Mouse (Mus musculus) cerebellum, postnatal 36 days (tissue): ENCODE data around the gene Eif2d.
"Not testable (repeated sequence)": the region's sequence is repeated elsewhere in the genome, so short reads cannot be mapped to it uniquely, and the experiment has no call there.

Experiments
- DNase-seq, 2 experiments: peaks; one replicate each; pipeline ENCODE4 v3.0.0; 2021 to 2022; ENCODE audit warnings: mixed read lengths in 2 of 2

Eif2d gene

DNA sequence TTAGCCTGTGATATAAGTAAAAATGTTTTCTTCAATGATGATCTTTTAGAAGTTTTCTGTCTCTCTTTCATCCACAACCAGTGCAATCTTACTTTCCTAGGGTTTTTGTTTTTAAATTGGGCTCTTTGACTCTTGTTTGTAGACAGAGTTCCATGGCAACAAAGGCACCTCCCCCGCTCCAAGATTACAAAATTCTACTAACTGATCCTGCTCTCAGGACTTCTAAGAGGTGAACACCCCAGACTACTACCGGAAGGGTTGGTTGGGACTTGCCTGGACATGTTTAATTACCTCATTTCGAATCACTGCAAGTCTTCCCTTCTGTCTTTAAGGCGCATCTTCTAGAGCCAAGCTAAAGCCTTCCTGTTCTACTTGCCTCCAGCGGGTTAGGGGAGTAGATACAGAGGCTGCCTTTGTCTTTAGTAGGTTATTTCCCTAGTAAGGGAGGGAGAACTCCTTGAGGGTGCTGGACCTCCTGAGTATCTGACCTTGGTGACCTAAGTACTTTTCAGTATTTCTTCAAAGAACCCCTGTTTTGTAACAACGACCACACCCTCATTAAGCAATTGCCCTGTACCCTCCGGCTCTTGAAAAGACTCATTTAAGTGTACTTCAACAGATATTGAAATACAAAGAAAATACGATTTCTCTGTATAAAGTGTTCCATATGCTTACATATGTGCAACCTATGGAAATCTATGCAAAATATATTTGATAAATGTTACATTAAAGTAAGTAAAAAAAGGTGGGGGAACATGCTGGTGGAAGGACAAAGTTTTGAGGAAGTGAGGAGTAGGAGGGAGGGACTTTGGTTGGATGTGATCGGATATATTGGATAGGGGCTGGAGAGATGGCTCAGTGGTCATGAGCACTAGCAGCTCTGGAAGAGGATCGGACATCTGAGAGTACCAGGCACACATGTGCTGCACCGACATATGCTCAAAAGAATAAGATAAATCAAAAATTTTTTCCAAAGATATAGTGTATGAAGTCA, 13.6 kb upstream of the Eif2d start:
- DNase-seq = no peak

DNA sequence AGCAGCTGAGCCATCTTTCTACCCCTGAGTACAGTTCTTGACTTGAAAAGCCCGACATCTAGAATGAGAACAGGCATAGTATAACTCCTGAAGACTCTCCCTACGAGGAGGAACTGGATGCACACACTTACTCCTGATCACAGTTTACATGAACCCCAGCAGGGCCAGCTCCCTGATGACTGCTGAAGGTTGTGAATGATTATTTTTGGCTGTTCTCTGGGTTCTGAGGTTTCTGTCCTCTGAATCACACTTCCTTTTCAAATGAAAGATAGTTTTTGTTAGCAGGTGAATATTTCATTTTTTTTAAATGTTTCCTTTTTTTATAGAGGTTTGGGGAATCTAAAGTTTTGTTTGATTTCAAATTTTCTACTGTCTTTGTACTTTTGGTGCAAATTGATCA, 11.5 kb upstream of the Eif2d start:
- no peak for DNase-seq

DNA sequence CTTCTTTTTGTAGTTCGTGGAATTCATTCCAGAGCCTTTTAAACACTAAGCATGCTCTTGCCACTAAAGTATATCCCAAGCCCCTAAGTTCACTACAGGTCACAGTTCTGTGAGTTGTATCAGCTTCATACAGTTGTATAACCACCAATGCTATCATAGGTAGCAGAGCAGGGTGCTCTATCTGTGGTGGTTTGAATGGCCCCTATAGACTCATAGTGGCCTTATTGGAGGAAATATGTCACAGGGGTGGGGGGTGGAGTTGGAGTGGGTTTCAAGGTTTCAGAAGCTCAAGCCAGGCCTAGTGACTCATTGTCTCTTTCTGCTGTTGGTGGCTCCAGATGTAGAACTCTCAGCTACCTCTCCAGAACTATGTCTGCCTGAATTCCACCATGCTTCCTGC, 10.5 kb upstream of the Eif2d start:
- DNase-seq = no peak

DNA sequence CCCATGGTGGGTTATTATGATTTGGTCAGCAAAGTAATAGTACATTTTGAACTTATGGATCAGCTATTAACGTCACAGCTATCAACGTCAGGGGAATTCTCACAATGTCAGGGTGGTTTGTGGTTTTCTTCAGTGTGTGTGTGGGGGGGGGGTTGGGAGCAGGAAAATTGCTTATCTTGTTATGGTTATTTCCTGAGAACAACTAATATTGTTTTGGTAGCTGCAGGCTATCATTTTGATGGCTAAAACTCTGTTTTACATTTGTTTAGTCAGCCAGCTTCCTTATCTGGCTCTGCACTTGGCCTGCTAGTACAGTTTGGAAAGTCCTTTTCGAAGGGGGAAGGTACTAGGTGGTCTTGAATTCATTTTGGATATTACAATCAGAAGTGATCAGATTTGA, 7.8 kb upstream of the Eif2d start:
- not testable (repeated sequence) for DNase-seq

DNA sequence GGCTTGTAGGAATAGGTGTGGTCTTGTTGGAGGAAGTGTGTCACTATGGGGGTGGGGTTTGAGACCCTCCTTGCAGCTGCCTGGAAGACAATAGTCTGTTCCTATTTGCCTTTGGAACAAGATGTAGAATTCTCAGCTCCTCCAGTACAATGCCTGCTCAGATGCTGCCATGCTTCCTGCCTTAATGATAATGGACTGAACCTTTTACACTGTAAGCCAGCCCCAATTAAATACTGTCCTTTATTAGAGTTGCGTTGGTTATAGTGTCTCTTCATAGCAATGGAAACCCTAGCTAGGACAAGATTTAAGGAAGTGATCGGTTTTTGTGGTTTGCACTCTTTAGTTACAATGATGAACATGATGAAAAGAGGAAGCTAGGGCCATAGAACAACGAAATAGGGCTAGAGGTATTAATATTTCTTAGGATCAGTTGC, 6.8 kb upstream of the Eif2d start:
- DNase-seq = no peak

DNA sequence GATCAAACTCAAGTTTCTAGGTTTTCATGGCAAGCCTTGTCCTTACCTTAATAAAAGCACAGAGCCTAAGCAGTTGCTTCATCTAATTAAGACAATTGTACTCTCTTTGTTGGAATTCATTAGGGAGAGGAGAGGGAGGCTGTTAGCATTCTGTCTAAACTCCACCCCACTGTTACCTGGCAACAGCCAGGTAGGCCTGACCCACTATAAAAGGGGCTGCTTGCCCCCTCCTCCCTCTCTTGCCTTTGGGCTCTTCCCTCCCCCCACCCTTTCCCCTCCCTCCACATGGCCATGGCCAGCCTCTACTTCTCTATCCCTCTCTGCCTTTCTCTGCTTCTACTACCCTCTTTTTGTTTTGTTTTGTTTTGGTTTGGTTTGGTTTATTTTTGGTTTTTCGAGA, 3.5 kb upstream of the Eif2d start:
- DNase-seq = no peak

DNA sequence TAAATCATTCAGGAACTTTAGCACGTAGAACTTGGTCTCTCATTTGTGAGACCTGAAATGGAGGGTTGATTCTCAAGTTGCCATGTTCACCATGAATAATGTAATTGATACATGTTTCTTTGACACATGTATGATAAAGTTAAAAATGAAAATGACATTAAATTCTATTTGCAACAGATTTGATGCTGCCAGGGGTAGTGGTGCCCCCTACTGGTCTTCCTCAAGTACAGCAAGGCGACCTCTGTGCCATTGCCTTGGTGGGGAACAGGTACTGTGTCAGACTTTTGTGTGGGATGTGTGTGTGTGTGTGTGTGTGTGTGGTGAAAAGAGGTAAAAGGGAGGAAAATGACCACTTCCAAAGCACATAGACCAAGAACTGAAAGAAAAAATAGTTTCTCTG, 2.5 kb downstream of the Eif2d start:
- DNase-seq = peak; percentile 27 to 38

DNA sequence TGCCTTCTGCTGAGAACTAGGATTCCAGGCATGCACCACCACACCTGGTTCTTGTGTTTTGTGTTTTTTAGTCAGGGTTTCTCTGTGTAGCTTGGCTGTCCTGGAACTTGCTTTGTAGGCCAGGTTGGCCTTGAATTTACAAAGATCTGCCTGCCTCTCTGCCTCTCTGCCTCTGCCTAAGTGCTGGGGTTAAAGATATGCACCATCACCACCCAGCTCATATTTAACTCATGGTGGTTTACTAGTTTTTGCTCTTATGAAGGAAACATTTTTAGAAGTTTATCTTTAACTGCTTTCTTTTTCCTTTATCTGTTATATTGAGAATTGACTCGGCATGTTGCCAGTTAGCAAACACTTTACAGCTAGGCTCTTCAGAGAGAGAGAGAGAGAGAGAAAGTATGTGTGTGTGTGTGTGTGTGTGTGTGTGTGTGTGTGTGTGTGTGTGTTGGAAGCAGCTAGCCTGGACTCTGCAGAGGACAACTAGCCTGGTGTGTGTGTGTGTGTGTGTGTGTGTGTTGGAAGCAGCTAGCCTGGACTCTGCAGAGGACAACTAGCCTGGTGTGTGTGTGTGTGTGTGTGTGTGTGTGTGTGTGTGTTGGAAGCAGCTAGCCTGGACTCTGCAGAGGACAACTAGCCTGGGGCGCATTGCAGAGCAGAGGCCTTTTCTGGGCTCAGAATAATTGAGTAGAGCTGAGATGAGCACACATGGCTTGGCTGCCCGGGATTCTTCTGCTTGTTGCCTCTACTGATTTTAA, 6.8 kb downstream of the Eif2d start:
- DNase-seq = not testable (repeated sequence)

DNA sequence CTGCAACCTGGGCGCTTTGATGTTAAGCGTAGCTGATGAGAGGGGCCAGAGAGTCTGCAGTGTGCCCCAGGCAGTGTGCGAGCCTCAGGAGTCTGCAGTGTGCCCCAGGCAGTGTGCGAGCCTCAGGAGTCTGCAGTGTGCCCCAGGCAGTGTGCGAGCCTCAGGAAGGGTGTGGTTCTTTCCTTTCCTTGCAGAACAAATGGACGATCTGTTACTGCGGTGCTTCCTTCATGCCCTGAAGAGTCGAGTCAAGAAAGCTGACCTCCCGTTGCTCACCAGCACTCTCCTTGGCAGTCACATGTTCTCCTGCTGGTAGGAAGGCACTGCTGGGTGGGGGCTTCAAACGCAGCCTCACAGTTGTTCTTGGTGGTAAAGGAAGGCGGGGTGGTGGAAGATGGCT, 8.1 kb downstream of the Eif2d start:
- DNase-seq = no peak

DNA sequence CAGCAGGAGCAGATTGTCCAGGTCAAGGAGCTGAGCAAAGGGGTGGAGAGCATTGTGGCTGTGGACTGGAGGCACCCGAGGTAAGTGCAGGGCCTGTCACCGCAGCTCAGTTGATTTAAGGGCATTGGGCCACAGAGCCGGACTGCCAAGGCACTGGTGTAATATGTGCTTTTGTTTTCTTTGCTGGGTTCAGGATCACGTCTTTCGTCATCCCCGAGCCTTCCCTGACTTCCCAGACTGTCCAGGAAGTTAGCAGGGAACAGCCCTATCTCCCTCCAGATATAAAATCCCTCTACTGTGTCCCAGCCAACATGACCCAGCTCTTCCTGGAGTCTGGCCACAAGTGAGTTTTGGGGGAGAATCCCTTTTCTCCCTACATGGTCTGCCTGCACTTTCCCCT, 11.4 kb downstream of the Eif2d start:
- no peak for DNase-seq

DNA sequence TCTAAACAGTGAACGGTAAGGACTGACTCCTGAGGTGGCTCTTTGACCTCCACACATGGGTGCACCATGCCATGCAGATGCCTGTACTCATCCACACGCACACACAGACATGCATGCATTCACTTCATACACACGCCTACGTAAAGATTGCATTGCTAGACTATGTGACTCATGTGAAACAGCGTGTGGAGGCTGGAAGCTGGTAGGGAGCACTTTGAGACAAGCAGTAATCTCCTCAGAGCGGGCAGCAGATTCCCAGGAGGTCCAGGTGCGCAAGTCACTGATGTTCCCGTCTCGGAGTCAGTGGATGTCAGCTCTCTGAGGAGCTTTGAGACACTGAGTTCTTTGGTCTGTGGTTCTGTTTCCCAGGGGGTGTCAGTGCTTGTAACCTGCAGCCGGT, 14.6 kb downstream of the Eif2d start:
- no peak for DNase-seq

DNA sequence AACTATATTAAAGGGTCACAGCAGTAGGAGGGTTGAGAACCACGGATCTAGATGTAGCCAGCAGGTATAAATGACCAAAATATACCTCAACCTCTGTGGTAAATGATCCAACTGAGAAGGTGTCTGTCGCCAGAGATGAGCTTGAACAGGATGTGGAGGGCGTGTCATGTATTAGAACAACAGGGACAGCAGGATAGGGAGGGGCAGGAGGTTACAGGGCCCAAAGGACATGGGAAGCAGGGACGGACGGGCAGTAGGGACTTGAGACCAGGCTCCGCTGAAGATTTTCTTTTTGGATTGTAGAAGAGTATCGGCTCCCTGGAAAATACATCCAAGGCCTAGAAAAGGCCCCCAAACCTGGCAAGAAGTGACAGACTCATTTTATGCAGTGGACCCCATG, 20.0 kb downstream of the Eif2d start:
- DNase-seq = no peak

DNA sequence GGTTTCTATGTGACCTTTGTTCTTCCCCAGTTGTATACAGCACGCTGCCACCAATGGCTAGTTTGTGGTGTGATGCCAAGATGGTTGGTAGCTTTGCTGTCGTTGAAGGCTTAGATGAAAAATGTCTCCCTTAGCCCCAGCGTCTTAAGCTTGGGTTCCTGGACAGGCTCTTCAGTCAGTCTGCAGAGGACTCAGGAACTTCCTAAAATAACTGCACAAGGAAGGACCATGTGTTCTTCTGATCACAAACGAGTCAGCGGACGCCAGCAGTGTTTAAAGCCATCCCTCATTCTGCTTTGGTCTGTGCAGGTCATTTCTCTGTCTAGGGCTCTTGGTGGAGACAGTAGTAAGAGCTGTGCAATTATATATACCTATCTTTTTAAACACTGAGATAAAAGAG, 20.8 kb downstream of the Eif2d start:
- DNase-seq = no peak

DNA sequence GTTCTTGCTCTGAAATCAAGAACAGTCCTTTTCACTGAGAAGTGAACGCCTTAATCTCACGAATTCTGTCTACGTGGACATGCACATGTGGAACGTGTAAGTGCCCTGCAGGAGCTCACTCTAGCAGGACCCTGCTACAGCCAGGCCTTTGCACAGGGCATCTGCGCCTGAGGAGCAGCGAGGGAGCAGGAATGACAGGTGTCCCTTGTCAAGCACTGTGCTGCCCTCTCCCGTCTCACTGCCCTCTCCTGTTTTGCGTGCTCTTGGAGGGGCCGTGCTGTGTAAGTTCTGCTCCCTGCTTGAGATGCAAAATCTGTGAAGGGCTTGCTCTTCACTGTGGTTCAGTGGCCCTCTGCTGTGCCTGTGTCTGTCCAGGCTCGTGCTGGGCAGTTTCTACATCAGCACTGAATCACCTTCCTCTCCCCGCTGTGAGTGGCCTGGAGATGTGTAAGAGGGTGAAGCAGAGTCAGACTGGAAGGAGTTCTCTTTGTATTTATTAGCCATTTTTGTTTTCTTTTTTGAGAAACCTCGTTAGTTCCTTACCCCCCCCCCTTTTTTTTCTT, 21.4 kb downstream of the Eif2d start:
- DNase-seq = peak in 1 of 2 experiments; percentile 15

DNA sequence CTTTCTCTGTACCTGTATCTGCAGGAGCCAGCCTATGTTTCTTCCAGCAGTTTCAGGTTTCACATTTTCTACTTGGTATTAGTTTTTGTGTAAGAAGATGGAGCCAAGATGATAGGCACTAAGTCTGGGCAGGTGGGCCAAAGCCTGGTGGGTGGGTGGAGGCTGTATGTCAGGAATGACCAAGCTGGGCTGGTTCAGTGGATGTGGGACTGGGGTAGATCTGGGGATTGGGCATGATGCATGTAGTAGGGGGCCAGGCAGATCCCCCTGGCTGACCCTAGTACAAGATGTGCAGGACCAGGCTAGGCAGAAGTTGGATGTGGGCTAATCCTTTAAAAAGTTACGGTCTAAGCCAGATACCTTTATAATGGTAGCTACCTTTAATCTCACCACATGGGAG, 22.2 kb downstream of the Eif2d start:
- no peak for DNase-seq

DNA sequence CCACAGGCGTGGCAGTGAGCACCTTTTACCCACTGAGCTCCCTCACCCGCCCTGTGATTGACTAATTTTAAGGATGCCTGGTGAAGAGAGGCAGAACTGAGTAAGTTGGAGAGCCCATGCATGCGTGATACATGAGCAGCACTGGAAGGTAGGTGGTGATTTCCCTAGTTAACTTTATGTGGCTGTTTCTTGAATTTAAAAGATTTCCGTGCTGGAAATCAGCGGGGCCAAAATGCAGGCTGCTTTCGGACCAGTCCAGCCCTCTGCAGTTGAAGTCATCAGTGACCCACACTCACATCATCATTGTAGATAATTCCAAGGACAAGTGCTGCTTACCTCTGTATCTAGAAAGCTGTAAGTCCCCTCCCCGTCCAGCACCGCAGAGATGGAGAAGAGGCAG, 22.8 kb downstream of the Eif2d start:
- no peak for DNase-seq

DNA sequence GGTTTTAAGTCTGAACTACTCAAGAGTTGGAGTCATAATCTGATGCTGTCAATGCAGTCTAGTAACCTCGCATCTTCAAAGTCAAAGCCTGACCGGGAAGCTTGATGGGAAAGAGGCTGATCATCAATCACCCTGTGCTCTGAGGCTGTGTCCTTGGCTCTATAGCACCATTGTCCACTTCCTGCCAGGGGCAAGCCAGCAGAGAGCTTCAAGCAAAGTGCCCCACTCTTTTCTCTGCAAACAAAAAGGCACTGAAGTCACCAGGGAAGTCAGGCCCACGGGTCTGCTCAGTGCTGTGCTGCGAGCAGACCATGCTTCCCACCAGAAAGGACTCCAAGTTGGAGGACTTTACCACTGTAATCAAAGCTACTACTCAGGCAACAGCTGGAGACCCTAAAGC, 24.3 kb downstream of the Eif2d start:
- no peak for DNase-seq

DNA sequence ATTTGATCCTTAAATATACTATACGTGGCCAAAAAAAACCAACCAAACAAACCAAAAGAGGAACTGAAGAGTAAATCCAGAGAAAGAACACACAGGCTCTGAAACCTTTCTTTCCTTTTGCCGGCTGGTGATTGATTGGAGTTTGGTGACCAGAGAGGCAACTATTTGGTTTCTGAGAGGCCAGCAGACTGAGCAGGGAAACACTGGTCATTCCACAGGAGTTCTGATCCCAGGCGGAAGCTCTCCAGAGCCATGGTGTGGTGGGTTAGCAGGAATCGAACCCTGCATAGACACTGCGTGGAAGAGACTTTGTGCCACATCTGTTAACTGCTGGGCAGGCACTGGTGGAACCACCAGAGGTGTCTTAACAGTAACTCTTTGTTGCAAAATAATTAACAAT, 25.1 kb downstream of the Eif2d start:
- no peak for DNase-seq

DNA sequence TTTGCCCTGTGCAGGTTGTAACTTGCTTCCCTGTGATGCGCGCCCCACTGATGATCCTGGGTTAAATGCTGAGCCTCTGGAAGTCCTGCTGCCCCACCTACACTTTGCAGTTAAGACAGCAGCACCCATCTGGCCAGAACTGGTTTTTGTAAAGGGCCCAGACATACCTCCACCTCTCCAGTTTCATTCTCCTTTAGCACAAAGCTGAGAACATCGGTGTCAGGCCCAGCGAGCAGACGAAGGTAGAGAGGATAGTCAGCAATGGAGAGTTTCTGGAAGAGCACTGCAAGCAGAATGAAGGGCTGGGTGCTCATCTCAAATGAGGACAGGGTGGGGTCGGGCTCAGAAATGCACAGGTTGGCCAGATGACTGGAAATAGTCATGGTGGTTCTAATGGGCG, 27.4 kb downstream of the Eif2d start:
- no peak for DNase-seq

DNA sequence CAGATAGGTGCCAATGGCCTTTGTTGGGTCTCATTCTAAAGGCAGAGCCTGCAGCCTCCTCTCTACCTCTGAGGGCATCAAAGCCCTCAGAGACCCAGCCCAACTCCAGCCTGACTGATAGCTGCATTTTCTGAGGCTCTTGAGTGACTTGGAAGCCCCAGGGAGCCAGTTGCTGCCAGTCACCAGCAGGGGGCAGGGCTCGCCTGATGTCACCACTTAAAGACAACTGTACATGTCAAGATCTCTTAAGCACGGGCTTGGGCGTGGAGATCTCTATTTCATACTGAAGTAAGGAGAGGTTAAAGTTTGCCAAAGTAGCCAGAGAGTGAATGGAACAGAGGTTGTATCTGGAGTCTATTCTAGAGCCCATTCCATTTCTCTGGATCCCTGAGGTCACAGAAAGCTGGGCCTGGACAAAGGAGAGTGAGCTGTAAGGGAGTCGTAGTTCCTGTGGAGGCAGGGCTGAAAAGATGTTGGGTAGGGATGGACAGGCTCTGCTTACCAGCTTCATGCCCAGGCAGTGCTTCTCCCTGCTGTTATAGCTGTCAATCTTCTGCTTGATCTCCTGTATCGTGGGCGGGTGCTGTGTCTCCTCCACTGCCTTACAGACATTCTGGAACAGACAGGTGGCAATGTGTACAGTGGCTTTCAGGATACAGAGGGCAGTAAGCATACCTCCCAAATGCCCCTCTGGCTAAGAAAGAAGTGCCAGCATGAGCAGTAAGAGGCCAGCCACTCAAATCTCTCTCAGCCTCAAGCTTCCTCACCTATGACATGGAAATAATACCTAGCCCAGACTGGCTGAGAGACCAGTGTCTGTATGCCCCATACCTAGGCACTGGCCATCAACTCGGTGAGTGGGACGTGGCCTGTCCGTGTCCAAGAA, 28.9 kb downstream of the Eif2d start:
- peak; percentile 76 to 81 for DNase-seq

DNA sequence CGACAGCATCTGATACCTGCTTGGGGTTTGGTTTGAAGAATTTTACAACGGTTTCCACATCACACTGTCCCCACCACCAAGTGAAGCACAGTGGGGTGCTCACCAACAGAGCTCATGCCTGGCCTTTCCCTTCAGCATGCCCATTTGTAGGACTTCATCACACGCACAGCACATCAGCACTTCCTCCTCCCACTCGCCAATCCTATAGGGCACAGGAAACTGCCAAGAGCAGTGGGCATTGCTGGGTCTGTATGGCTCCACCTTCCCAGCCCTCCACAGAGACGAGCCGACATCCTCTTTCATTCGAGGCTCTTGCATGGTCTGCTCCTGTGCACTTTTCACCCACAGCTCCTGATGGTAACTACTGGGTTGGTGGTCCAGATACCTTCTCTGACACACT, 30.2 kb downstream of the Eif2d start:
- DNase-seq = no peak

DNA sequence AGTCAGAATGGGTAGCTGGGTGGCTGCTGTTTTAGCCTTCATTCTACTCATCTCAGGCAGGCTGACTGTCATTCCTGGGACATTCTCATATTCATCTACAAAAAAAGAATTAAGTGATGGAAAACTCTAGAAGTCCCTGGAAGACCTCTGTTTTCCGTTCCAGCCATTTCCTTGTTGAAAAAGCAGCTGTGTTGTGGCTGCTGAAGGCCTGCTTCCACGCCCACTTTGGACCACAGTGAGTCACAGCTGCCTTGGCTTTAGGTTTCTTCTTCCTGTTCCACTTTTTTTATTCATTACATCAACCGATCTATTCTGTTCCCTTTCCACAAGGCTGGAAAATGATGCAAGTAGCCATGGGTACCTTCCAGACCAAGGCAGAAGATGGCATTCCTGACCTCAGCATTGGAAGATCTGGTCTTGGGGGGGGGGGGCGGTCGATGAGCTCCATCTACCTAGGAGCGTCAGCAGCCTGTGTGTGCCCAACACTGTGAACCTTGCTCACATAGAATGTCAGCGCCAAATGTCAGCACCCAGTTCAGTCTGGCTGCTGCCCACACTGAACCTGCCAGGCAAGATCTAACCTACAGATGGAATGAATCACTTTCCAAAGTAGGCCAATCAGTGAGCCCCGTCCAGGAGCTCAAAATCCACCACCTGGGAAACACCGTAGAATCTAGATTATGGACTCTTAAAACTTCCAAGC, 31.4 kb downstream of the Eif2d start:
- DNase-seq = peak in 1 of 2 experiments; percentile 18
